Mouse (Mus musculus) megakaryocyte, embryonic 14.5 days (primary cell): ENCODE measurements around the gene Schip1.

ENCODE experiments used
- FLI1 ChIP-seq: IDR thresholded peaks from 2 replicates; pipeline ENCODE4 v1.6.1; 2012; ENCODE audit warnings: low read length, inconsistent platforms, mixed read lengths
- GATA1 ChIP-seq: IDR thresholded peaks from 3 replicates; pipeline ENCODE4 v1.6.1; 2012; ENCODE audit warnings: mixed read lengths, low read length, inconsistent platforms, borderline replicate concordance

- no peak for TF ChIP-seq GATA1
- no peak for TF ChIP-seq FLI1
Observed at GRCm38 (mm10) chr3:68335501-68335900, 270.9 kb downstream of the Schip1 start.
